Mouse (Mus musculus) ES-E14 (cell line): ENCODE results near the gene Snai1. TPM values are rescaled to one million over a fixed set of nuclear protein-coding genes. Genes with fewer than 3 reads are reported as not detected.

ENCODE experiments used
- DNase-seq: peaks from one replicate; pipeline ENCODE4 v3.0.0-alpha.2; 2013; ENCODE audit warnings: low read depth, low spot score
- H3K27ac ChIP-seq: 2 replicates; pipeline ENCODE4 v1.5.1; 2012; ENCODE audit warnings: low read depth, mild to moderate bottlenecking, low read length, moderate library complexity, mixed read lengths; ENCODE audit not compliant: poor library complexity, insufficient read depth, severe bottlenecking
- H3K36me3 ChIP-seq: 2 replicates; pipeline ENCODE4 v1.6.1; 2012; ENCODE audit warnings: mild to moderate bottlenecking, low read length, moderate library complexity, mixed read lengths; ENCODE audit not compliant: control insufficient read depth, poor library complexity, insufficient read depth, severe bottlenecking
- H3K4me1 ChIP-seq, 2 experiments: fragments of 150-350 bp in 1 of 2; sonication (generic) in 1 of 2; 2 replicates each; pipeline ENCODE4 v1.6.1; 2012; ENCODE audit warnings: low read length in 2 of 2, mild to moderate bottlenecking in 1 of 2, mixed read lengths in 1 of 2; ENCODE audit not compliant: control insufficient read depth in 2 of 2, insufficient read depth in 2 of 2, poor library complexity in 1 of 2
- H3K4me3 ChIP-seq, 2 experiments: fragments of 150-350 bp in 1 of 2; sonication (generic) in 1 of 2; 2 replicates each; pipeline ENCODE4 v1.5.1; 2012; ENCODE audit warnings: low read length in 2 of 2, low read depth in 1 of 2, mild to moderate bottlenecking in 1 of 2, mixed read lengths in 1 of 2; ENCODE audit not compliant: insufficient read depth in 1 of 2, poor library complexity in 1 of 2, severe bottlenecking in 1 of 2
- H3K9ac ChIP-seq: 2 replicates; pipeline ENCODE4 v1.6.1; 2012; ENCODE audit warnings: low read depth, mild to moderate bottlenecking, low read length, mixed read lengths; ENCODE audit not compliant: poor library complexity, insufficient read depth, severe bottlenecking
- H3K9me3 ChIP-seq: fragments of 150-350 bp; sonication (generic); 2 replicates; pipeline ENCODE4 v1.6.1; 2012; ENCODE audit warnings: low read depth, mild to moderate bottlenecking, low read length; ENCODE audit not compliant: control insufficient read depth, insufficient read depth
- CHD2 ChIP-seq: IDR thresholded peaks from 2 replicates; pipeline ENCODE4 v1.6.1; 2014; ENCODE audit warnings: mild to moderate bottlenecking, low read depth, low read length, inconsistent platforms
- HCFC1 ChIP-seq: IDR thresholded peaks from 2 replicates; pipeline ENCODE4 v1.6.1; 2012; ENCODE audit warnings: low read length, inconsistent platforms, borderline replicate concordance; ENCODE audit not compliant: insufficient read depth
- MAFK ChIP-seq: IDR thresholded peaks from 2 replicates; pipeline ENCODE4 v1.6.1; 2014; ENCODE audit warnings: mild to moderate bottlenecking, low read depth, low read length, inconsistent platforms; ENCODE audit not compliant: insufficient read depth
- ZC3H11A ChIP-seq: IDR thresholded peaks from 2 replicates; pipeline ENCODE4 v1.6.1; 2012; ENCODE audit warnings: low read depth, mild to moderate bottlenecking, inconsistent platforms, low read length, borderline replicate concordance
- ZNF384 ChIP-seq: IDR thresholded peaks from 2 replicates; pipeline ENCODE4 v1.6.1; 2012; ENCODE audit warnings: low read depth, low read length, inconsistent platforms
- in situ Hi-C, 2 experiments: fragments of 600-800 bp; cut with MboI; formaldehyde crosslinking; loops; one replicate each; pipeline ENCODE4 v1.15.1; 2025; ENCODE audit warnings: low sequenced_read_pairs in 2 of 2, inconsistent platforms in 1 of 2; ENCODE audit not compliant: unreplicated experiment in 2 of 2
- total RNA-seq: library from RNA; depleted of rRNA; stranded (reverse); fragments of 300-350 nt; gene quantifications from 2 replicates; pipeline ENCODE4 v1.2.3, GENCODE M21; 2012

Snai1 gene
- total RNA-seq, 1 experiment = 3.4 TPM

GRCm38 (mm10) chr2:167529935-167530513 lies 8.0 kb upstream of the Snai1 start:
- Histone ChIP-seq H3K36me3 (no peaks in the 10 kb centered on the region), H3K9me3 (no peaks in the 10 kb centered on the region), H3K9ac (no peak overlapping the region), H3K4me1 (peaks cover 0 to 11% of the 10 kb centered on the region in 2 experiments; a peak in 2 of 4 replicates), H3K4me3 (no peak overlapping the region), H3K27ac (no peak overlapping the region)
- TF ChIP-seq ZNF384 (peak; percentile 78; the same call in 1 of the 2 replicates), CHD2 (no peak), ZC3H11A (no peak)
- DNase-seq = no peak
- in situ Hi-C loops = loop anchor here (5.0 to 10.0 kb wide), 3 partner anchors 72 to 365 kb away; no protein-coding TSS in a partner anchor

- Histone ChIP-seq H3K4me3 (no peak overlapping the region), H3K9me3 (no peaks in the 10 kb centered on the region), H3K4me1 (peaks cover 0 to 11% of the 10 kb centered on the region in 2 experiments; a peak in 2 of 4 replicates), H3K9ac (no peak overlapping the region), H3K27ac (no peak overlapping the region), H3K36me3 (no peaks in the 10 kb centered on the region)
- in situ Hi-C loops = loop anchor here (5.0 to 10.0 kb wide), 3 partner anchors 72 to 364 kb away; no protein-coding TSS in a partner anchor
- TF ChIP-seq ZNF384 (no peak), HCFC1 (no peak), ZC3H11A (no peak), CHD2 (no peak), MAFK (no peak)
- DNase-seq = no peak
These were observed 7.5 kb upstream of the Snai1 start for GRCm38 (mm10) chr2:167530536-167530935.

GRCm38 (mm10) chr2:167532131-167532530 lies 5.9 kb upstream of the Snai1 start:
- H3K36me3 ChIP-seq = no peaks in the 10 kb centered on the region
- no peak overlapping the region for H3K27ac ChIP-seq
- TF ChIP-seq ZC3H11A = peak; percentile 64
- no peak for TF ChIP-seq HCFC1
- no peak for DNase-seq
- in situ Hi-C loops = loop anchor here (5.0 to 10.0 kb wide), 3 partner anchors 70 to 363 kb away; no protein-coding TSS in a partner anchor
- H3K4me3 ChIP-seq = no peak overlapping the region
- no peak overlapping the region for H3K9ac ChIP-seq
- H3K9me3 ChIP-seq = no peaks in the 10 kb centered on the region
- peaks cover 0 to 14% of the 10 kb centered on the region in 2 experiments; a peak in 2 of 4 replicates for H3K4me1 ChIP-seq

GRCm38 (mm10) chr2:167533880-167534279 lies 4.1 kb upstream of the Snai1 start:
- Histone ChIP-seq H3K4me3 (no peak overlapping the region), H3K9me3 (no peaks in the 10 kb centered on the region), H3K36me3 (no peaks in the 10 kb centered on the region), H3K4me1 (peaks cover 0 to 22% of the 10 kb centered on the region in 2 experiments; a peak in 2 of 4 replicates), H3K27ac (no peak overlapping the region), H3K9ac (no peak overlapping the region)
- no peak for DNase-seq
- in situ Hi-C loops = loop anchor here (5.0 to 10.0 kb wide), 3 partner anchors 68 to 361 kb away; no protein-coding TSS in a partner anchor
- TF ChIP-seq MAFK (no peak), HCFC1 (no peak), CHD2 (no peak), ZNF384 (no peak), ZC3H11A (no peak)
